Mouse (Mus musculus): Measurements from ENCODE around the gene Cacna1d. TPM values are rescaled to one million over a fixed set of nuclear protein-coding genes. Genes with fewer than 3 reads are reported as not detected.

The Cacna1d gene
- total and polyA plus RNA-seq, 3 experiments = not detected

DNA sequence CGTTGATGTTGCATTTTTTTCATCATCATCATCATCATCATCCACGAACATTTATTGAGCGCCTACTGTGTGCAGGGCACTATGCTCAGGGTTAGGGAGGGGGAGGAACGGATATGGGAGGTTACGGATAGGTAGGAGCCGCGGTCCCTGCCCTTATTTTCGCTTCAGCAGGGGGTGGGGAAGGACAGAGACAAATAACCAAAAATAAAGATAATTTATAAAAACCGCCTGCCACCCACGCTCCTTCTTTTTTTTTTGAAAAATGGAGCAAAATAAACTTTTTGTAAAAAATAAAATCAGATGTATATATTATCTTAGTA is 138.3 kb downstream of the Cacna1d start:
- Histone ChIP-seq H3K79me2 (ENCODE audit: control insufficient read depth, insufficient read depth, low read length, poor library complexity) (no peaks in the 10 kb centered on the region), H3K4me1 (ENCODE audit: control insufficient read depth in 1 of 2, insufficient read depth in 2 of 2, low read length in 2 of 2) (no peaks in the 10 kb centered on the region), H3K4me3 (ENCODE audit: control insufficient read depth in 1 of 2, insufficient read depth in 1 of 2, low read depth in 2 of 2, low read length in 2 of 2) (no peak overlapping the region), H3K9ac (ENCODE audit: control insufficient read depth, low read depth, low read length, poor library complexity, severe bottlenecking) (no peak overlapping the region), H3K27me3 (ENCODE audit: control insufficient read depth in 1 of 2, insufficient read depth in 2 of 2, low read length in 2 of 2) (no peaks in the 10 kb centered on the region; a peak in 1 of 4 replicates), H3K27ac (ENCODE audit: control insufficient read depth, low read depth, low read length) (no peak overlapping the region), H3K36me3 (ENCODE audit: control insufficient read depth in 1 of 2, insufficient read depth in 2 of 2, low read length in 2 of 2) (no peaks in the 10 kb centered on the region), H3K9me3 (replicated peaks; ENCODE audit: insufficient read depth, low read length) (no peaks in the 10 kb centered on the region)
- DNase-seq (ENCODE audit: low read depth, low spot score) = no peak
- TF ChIP-seq TBP (IDR thresholded peaks at IDR 0.05; ENCODE audit: low read depth, low read length) (no peak), ETS1 (IDR thresholded peaks at IDR 0.05; ENCODE audit: low read depth, low read length) (no peak), MEF2A (IDR thresholded peaks at IDR 0.05; ENCODE audit: extremely low read depth, insufficient replicate concordance, low read depth, low read length, poor library complexity, severe bottlenecking) (no peak), UBTF (IDR thresholded peaks at IDR 0.05; ENCODE audit: borderline replicate concordance, insufficient read depth, low read depth, low read length) (no peak), SMC3 (IDR thresholded peaks at IDR 0.05; ENCODE audit: low read depth, low read length) (no peak), CHD1 (IDR thresholded peaks at IDR 0.05; ENCODE audit: low read depth, low read length) (no peak), POLR2A (IDR thresholded peaks at IDR 0.05; ENCODE audit: control insufficient read depth in 1 of 2, insufficient read depth in 1 of 2, low read depth in 1 of 2, low read length in 2 of 2, poor library complexity in 1 of 2) (no peak), ZC3H11A (IDR thresholded peaks at IDR 0.05; ENCODE audit: low read depth, low read length) (no peak), BHLHE40 (IDR thresholded peaks at IDR 0.05; ENCODE audit: borderline replicate concordance, low read depth, low read length) (no peak), MAZ (IDR thresholded peaks at IDR 0.05; ENCODE audit: low read depth, low read length) (no peak), MYC (IDR thresholded peaks at IDR 0.05; ENCODE audit: low read depth, low read length) (no peak), ELF1 (IDR thresholded peaks at IDR 0.05; ENCODE audit: low read depth, low read length) (no peak), HCFC1 (IDR thresholded peaks at IDR 0.05; ENCODE audit: low read depth, low read length) (no peak), GABPA (IDR thresholded peaks at IDR 0.05; ENCODE audit: low read depth, low read length) (no peak), ZMIZ1 (IDR thresholded peaks at IDR 0.05; ENCODE audit: low read depth, low read length) (no peak), MYB (IDR thresholded peaks at IDR 0.05; ENCODE audit: low read depth, low read length) (no peak), USF1 (IDR thresholded peaks at IDR 0.05; ENCODE audit: low read depth, low read length) (no peak)

DNA sequence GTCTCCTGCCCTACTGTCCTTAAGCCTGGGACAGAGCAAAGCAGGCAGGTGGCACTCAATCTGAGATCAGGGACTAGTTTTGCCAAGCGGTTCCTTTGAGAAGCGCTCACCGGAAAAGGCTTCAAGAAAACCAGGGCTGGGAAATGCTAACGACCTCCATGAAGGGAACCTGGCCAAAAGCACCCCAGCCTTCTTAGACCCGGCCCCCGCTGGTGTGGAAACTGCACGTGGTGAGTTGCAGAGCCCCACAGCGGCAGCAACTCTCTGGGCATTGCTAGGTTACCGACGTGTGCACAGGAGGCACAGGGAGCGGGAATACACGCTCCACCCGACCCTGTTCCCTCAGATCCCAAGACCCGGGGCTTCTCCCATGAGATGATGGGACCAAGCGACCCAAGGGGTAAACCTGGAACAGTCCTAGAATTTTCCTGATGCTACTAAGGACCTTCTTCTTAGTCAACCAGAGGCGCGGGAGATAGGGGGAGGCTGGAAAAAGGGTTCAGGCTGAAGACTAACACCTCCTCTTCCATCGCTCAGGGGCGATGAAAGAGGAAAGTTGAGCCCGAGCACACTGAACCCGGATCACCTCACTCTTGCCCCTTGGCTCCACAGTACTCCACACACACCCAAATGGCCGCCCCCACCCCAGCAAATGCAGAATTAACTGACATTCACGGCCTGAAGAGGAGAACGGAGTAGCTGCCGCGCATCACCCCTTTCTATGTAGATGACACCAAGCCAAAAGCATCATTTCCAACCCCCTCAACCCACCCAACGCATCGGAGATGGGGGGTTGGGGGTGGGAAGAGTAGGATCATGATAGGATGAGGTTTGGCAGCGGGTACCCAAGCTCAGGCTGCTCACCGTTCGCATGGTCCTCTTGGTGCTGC is 138.9 kb downstream of the Cacna1d start:
- TF ChIP-seq POLR2AphosphoS5 (IDR thresholded peaks at IDR 0.05; ENCODE audit: borderline replicate concordance, low read depth, low read length) (no peak), ZNF384 (IDR thresholded peaks at IDR 0.05; ENCODE audit: low read depth, low read length) (no peak), CHD1 (IDR thresholded peaks at IDR 0.05; ENCODE audit: low read depth, low read length) (no peak), HCFC1 (IDR thresholded peaks at IDR 0.05; ENCODE audit: low read depth, low read length) (no peak), MXI1 (IDR thresholded peaks at IDR 0.05; ENCODE audit: low read depth, low read length) (no peak), ZC3H11A (IDR thresholded peaks at IDR 0.05; ENCODE audit: low read depth, low read length) (no peak)
- Histone ChIP-seq H3K27ac (ENCODE audit: control insufficient read depth, low read depth, low read length) (no peak overlapping the region), H3K4me3 (ENCODE audit: control insufficient read depth in 1 of 2, insufficient read depth in 1 of 2, low read depth in 2 of 2, low read length in 2 of 2) (no peak overlapping the region), H3K36me3 (ENCODE audit: control insufficient read depth in 1 of 2, insufficient read depth in 2 of 2, low read length in 2 of 2) (no peaks in the 10 kb centered on the region), H3K9ac (ENCODE audit: control insufficient read depth, low read depth, low read length, poor library complexity, severe bottlenecking) (no peak overlapping the region), H3K79me2 (ENCODE audit: control insufficient read depth, insufficient read depth, low read length, poor library complexity) (no peaks in the 10 kb centered on the region), H3K9me3 (replicated peaks; ENCODE audit: insufficient read depth, low read length) (no peaks in the 10 kb centered on the region), H3K27me3 (ENCODE audit: control insufficient read depth in 1 of 2, insufficient read depth in 2 of 2, low read length in 2 of 2) (no peaks in the 10 kb centered on the region; a peak in 1 of 4 replicates), H3K4me1 (ENCODE audit: control insufficient read depth in 1 of 2, insufficient read depth in 2 of 2, low read length in 2 of 2) (no peaks in the 10 kb centered on the region)
- DNase-seq (ENCODE audit: low read depth, low spot score) = no peak

Measured in MEL (cell line).